Mouse (Mus musculus): ENCODE measurements around the gene Nxpe5.

DNA sequence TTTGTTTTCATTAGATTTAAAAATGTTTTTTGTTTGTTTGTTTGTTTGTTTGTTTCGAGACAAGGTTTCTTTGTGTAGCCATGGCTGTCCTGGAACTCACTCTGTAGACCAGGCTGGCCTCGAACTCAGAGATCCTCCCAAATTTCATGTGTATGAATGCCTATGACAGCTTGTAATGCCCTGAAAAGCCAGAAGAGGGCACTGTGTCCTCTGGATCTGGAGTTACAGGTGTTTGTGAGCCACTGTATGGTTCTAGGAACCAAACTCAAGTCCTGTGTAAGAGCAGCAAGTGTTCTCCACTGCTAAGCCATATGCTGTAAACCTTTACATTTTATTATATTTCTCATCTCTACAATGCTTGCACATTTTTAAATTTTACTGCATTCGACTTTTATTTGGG lies 62.2 kb downstream of the Nxpe5 start:
- TF ChIP-seq CTCF (IDR thresholded peaks at IDR 0.05; ENCODE audit: extremely low read depth, insufficient read length, insufficient replicate concordance, low read depth, low read length): no peak
- TF ChIP-seq POLR2A (IDR thresholded peaks at IDR 0.05; ENCODE audit: low read depth, low read length): no peak

Data from small intestine, adult 2 months (tissue).